Mouse (Mus musculus): ENCODE measurements around the gene Fam43b. TPM values are rescaled to one million over a fixed set of nuclear protein-coding genes. Genes with fewer than 3 reads are reported as not detected.

The Fam43b gene
- polyA plus RNA-seq, 1 experiment from 2014 or later, result not detected

- peaks cover 4% of the 10 kb centered on the region; the same call in 1 of the 2 replicates for H3K4me1 ChIP-seq (ENCODE audit: insufficient read depth)
- ATAC-seq (ENCODE audit: insufficient read depth), result peak; percentile 38; the same call in 1 of the 2 replicates
- H3K9ac ChIP-seq, result no peak overlapping the region
- DNase-seq, result peak; percentile 45
- no peak overlapping the region for H3K4me3 ChIP-seq (ENCODE audit: low read depth, low read length)
- TF ChIP-seq CTCF (IDR thresholded peaks at IDR 0.05; ENCODE audit: low read depth), result no peak
- H3K4me2 ChIP-seq, result no peak overlapping the region
- 0 out of 2 replicates have a peak, but pooled peaks cover 5% of the 10 kb centered on the region for H3K27me3 ChIP-seq (ENCODE audit: insufficient read depth, low read length)
- no peaks in the 10 kb centered on the region for H3K36me3 ChIP-seq (ENCODE audit: insufficient read depth)
- H3K9me3 ChIP-seq (ENCODE audit: low read depth, low read length), result no peaks in the 10 kb centered on the region
- WGBS, result 10% methylated on average over 6 of the region's 6 CpGs
- H3K27ac ChIP-seq (ENCODE audit: low read depth), result no peak overlapping the region
Observed at GRCm38 (mm10) chr4:138414725-138415124, 18.4 kb upstream of the Fam43b start.

GRCm38 (mm10) chr4:138411504-138412121 lies 15.3 kb upstream of the Fam43b start:
- TF ChIP-seq CTCF (IDR thresholded peaks at IDR 0.05; ENCODE audit: low read depth), result no peak
- no peak overlapping the region for H3K27ac ChIP-seq (ENCODE audit: low read depth)
- peaks cover 4% of the 10 kb centered on the region; the same call in 1 of the 2 replicates for H3K4me1 ChIP-seq (ENCODE audit: insufficient read depth)
- 37% methylated on average over 7 of the region's 7 CpGs for WGBS
- no peak for DNase-seq
- ATAC-seq (ENCODE audit: insufficient read depth), result no peak
- no peaks in the 10 kb centered on the region for H3K36me3 ChIP-seq (ENCODE audit: insufficient read depth)
- no peak overlapping the region for H3K9ac ChIP-seq
- no peak overlapping the region for H3K4me2 ChIP-seq
- H3K4me3 ChIP-seq (ENCODE audit: low read depth, low read length), result no peak overlapping the region
- no peaks in the 10 kb centered on the region for H3K9me3 ChIP-seq (ENCODE audit: low read depth, low read length)
- 0 out of 2 replicates have a peak, but pooled peaks cover 5% of the 10 kb centered on the region for H3K27me3 ChIP-seq (ENCODE audit: insufficient read depth, low read length)

- H3K4me2 ChIP-seq, result no peak overlapping the region
- H3K36me3 ChIP-seq (ENCODE audit: insufficient read depth), result no peaks in the 10 kb centered on the region
- no peak overlapping the region for H3K9ac ChIP-seq
- no peak for DNase-seq
- no peak overlapping the region for H3K27ac ChIP-seq (ENCODE audit: low read depth)
- H3K4me3 ChIP-seq (ENCODE audit: low read depth, low read length), result no peak overlapping the region
- 0 out of 2 replicates have a peak, but pooled peaks have one; percentile 58 for ATAC-seq (ENCODE audit: insufficient read depth)
- TF ChIP-seq CTCF (IDR thresholded peaks at IDR 0.05; ENCODE audit: low read depth), result no peak
- H3K4me1 ChIP-seq (ENCODE audit: insufficient read depth), result peaks cover 4% of the 10 kb centered on the region; the same call in 1 of the 2 replicates
- WGBS, result 5% methylated on average over 5 of the region's 5 CpGs
- H3K9me3 ChIP-seq (ENCODE audit: low read depth, low read length), result no peaks in the 10 kb centered on the region
- 0 out of 2 replicates have a peak, but pooled peaks cover 5% of the 10 kb centered on the region for H3K27me3 ChIP-seq (ENCODE audit: insufficient read depth, low read length)
Observed at GRCm38 (mm10) chr4:138411011-138411410, 14.7 kb upstream of the Fam43b start.

- ATAC-seq (ENCODE audit: insufficient read depth), result no peak
- peak; percentile 62 for DNase-seq
- 66% methylated on average over 12 of the region's 13 CpGs for WGBS
- H3K4me3 ChIP-seq (ENCODE audit: low read depth, low read length), result no peak overlapping the region
- H3K27ac ChIP-seq (ENCODE audit: low read depth), result no peak overlapping the region
- TF ChIP-seq CTCF (IDR thresholded peaks at IDR 0.05; ENCODE audit: low read depth), result no peak
- no peak overlapping the region for H3K4me2 ChIP-seq
- no peaks in the 10 kb centered on the region for H3K9me3 ChIP-seq (ENCODE audit: low read depth, low read length)
- H3K36me3 ChIP-seq (ENCODE audit: insufficient read depth), result no peaks in the 10 kb centered on the region
- H3K27me3 ChIP-seq (ENCODE audit: insufficient read depth, low read length), result 0 out of 2 replicates have a peak, but pooled peaks cover 5% of the 10 kb centered on the region
- H3K9ac ChIP-seq, result no peak overlapping the region
- no peaks in the 10 kb centered on the region for H3K4me1 ChIP-seq (ENCODE audit: insufficient read depth)
Observed at GRCm38 (mm10) chr4:138407479-138408194, 11.3 kb upstream of the Fam43b start.

GRCm38 (mm10) chr4:138404806-138405205 lies 8.5 kb upstream of the Fam43b start:
- no peak overlapping the region for H3K9ac ChIP-seq
- H3K4me1 ChIP-seq (ENCODE audit: insufficient read depth), result no peaks in the 10 kb centered on the region
- no peak overlapping the region for H3K4me3 ChIP-seq (ENCODE audit: low read depth, low read length)
- H3K9me3 ChIP-seq (ENCODE audit: low read depth, low read length), result no peaks in the 10 kb centered on the region
- no peak for ATAC-seq (ENCODE audit: insufficient read depth)
- 2% methylated on average over 2 of the region's 2 CpGs for WGBS
- TF ChIP-seq CTCF (IDR thresholded peaks at IDR 0.05; ENCODE audit: low read depth), result peak; percentile 64
- H3K36me3 ChIP-seq (ENCODE audit: insufficient read depth), result no peaks in the 10 kb centered on the region
- no peak overlapping the region for H3K27ac ChIP-seq (ENCODE audit: low read depth)
- no peaks in the 10 kb centered on the region for H3K27me3 ChIP-seq (ENCODE audit: insufficient read depth, low read length)
- H3K4me2 ChIP-seq, result no peak overlapping the region
- peak; percentile 38 for DNase-seq

GRCm38 (mm10) chr4:138396711-138397110 lies 383 bp upstream of the Fam43b start:
- Histone ChIP-seq H3K9ac (no peak overlapping the region), H3K4me3 (ENCODE audit: low read depth, low read length) (peak overlapping the region; percentile 39), H3K9me3 (ENCODE audit: low read depth, low read length) (no peaks in the 10 kb centered on the region), H3K27me3 (ENCODE audit: insufficient read depth, low read length) (peaks cover 70% of the 10 kb centered on the region), H3K27ac (ENCODE audit: low read depth) (no peak overlapping the region), H3K4me2 (peak overlapping the region; percentile 62), H3K36me3 (ENCODE audit: insufficient read depth) (no peaks in the 10 kb centered on the region), H3K4me1 (ENCODE audit: insufficient read depth) (peaks cover 6% of the 10 kb centered on the region; the same call in 1 of the 2 replicates)
- no peak for TF ChIP-seq CTCF (IDR thresholded peaks at IDR 0.05; ENCODE audit: low read depth)
- DNase-seq (no peak), ATAC-seq (ENCODE audit: insufficient read depth) (no peak)
- 10% methylated on average over 8 of the region's 8 CpGs for WGBS

All from lung, embryonic 14.5 days (tissue).